Mouse (Mus musculus) G1E (cell line): ENCODE results near the gene Clint1. TPM values are rescaled to one million over a fixed set of nuclear protein-coding genes. Genes with fewer than 3 reads are reported as not detected.

Experiments
- ATAC-seq: 2 replicates; pipeline ENCODE4 v1.8.0; 2016; ENCODE audit warnings: mild to moderate bottlenecking; ENCODE audit not compliant: insufficient number of reproducible peaks, poor library complexity, low FRiP score, severe bottlenecking; ENCODE audit errors: extremely low read depth
- DNase-seq: peaks from one replicate; pipeline ENCODE4 v3.0.0; 2012; ENCODE audit warnings: low spot score
- H3K27me3 ChIP-seq: 2 replicates; pipeline ENCODE4 v1.6.1; 2012; ENCODE audit warnings: mild to moderate bottlenecking, low read length, inconsistent platforms; ENCODE audit not compliant: insufficient read depth
- H3K36me3 ChIP-seq: replicated peaks from 2 replicates; pipeline ENCODE3; 2012; ENCODE audit warnings: mild to moderate bottlenecking, inconsistent platforms
- H3K4me1 ChIP-seq: 2 replicates; pipeline ENCODE4 v1.6.1; 2012; ENCODE audit warnings: low read depth, low read length, inconsistent platforms, mixed read lengths; ENCODE audit not compliant: insufficient read depth
- H3K4me3 ChIP-seq: 2 replicates; pipeline ENCODE4 v1.5.1; 2012; ENCODE audit warnings: low read depth, mild to moderate bottlenecking, inconsistent platforms, low read length, moderate library complexity, mixed read lengths
- H3K9me3 ChIP-seq: replicated peaks from 2 replicates; pipeline ENCODE4 v1.6.1; 2012; ENCODE audit warnings: inconsistent platforms
- CTCF ChIP-seq: IDR thresholded peaks from 2 replicates; pipeline ENCODE4 v1.5.1; 2012; ENCODE audit warnings: low read depth, low read length, inconsistent platforms, mixed read lengths
- GATA1 ChIP-seq: IDR thresholded peaks from 2 replicates; pipeline ENCODE4 v1.6.1; 2012; ENCODE audit warnings: borderline replicate concordance, low read length, inconsistent platforms, mixed read lengths
- GATA2 ChIP-seq: IDR thresholded peaks from 2 replicates; pipeline ENCODE4 v1.6.1; 2012; ENCODE audit warnings: low read depth, low read length, inconsistent platforms, borderline replicate concordance
- POLR2AphosphoS5 ChIP-seq: IDR thresholded peaks from 2 replicates; pipeline ENCODE4 v1.6.1; 2012; ENCODE audit warnings: low read depth, low read length, inconsistent platforms; ENCODE audit not compliant: insufficient replicate concordance
- TAL1 ChIP-seq: conservative IDR thresholded peaks from 2 replicates; pipeline ENCODE4 v1.6.1; 2012; ENCODE audit warnings: low read depth, low read length, inconsistent platforms, mixed read lengths
- polyA plus RNA-seq: library from polyadenylated mRNA; stranded (reverse); fragments of >175 nt; gene quantifications from 2 replicates; pipeline ENCODE4 v1.2.3, GENCODE M21; 2012
- total RNA-seq, 2 experiments: library from RNA; stranded (forward) in 1 of 2; stranded (reverse) in 1 of 2; fragments of 200-1000 nt in 1 of 2; fragments of >200 nt in 1 of 2; fragmentation: Nextera tagmentation in 1 of 2; gene quantifications; 2 replicates each; pipeline ENCODE4 v1.2.3; 2014 to 2017

Clint1 gene
- total and polyA plus RNA-seq, 3 experiments, result 112 to 386 (median 259) TPM

DNA sequence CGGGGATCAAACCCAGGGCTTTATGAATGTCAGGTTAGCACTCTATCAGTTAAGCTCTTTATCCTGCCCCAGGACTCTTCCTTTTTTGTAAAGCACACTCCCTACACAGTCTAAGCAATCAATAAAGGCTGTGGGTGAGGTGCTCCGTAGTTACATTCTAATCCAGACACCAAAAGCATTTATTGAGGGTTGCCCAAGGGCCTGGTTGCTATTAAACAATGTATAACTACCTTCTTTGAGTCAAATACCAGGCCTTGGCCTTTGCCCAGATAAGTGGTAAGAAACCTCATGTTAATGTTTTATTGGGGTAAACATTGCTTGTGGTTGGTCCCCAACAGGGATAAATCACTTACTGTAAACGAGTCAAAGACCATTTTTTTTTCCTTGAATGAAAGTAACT is 13.4 kb upstream of the Clint1 start:
- no peaks in the 10 kb centered on the region for H3K27me3 ChIP-seq
- peaks cover 4% of the 10 kb centered on the region for H3K9me3 ChIP-seq
- H3K36me3 ChIP-seq, result no peaks in the 10 kb centered on the region
- H3K4me1 ChIP-seq, result peaks cover 25% of the 10 kb centered on the region
- TF ChIP-seq POLR2AphosphoS5, result no peak
- no peak for TF ChIP-seq TAL1
- no peak for TF ChIP-seq GATA2
- TF ChIP-seq GATA1, result no peak
- TF ChIP-seq CTCF, result no peak
- ATAC-seq (no peak), DNase-seq (no peak)
- H3K4me3 ChIP-seq, result no peak overlapping the region

DNA sequence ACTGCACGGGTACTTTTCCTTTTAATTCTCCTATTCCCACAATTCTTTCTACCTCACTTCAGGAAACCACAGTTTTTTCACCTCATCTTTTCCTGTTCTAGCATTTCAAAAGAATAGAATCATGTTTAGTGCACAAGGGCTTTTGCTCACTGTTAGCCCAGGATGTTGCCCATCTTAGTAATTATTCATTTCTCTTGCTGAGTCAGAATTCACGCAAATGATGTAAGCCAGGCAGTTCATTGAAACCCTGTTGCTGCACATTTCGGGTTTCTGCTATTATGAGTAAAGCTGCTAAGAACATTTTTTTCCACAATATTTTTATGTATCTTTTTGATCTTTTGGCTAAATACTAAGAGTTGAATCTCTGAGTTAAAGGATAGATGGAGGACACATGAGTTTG is 11.5 kb upstream of the Clint1 start:
- ATAC-seq (no peak), DNase-seq (no peak)
- Histone ChIP-seq H3K27me3 (no peaks in the 10 kb centered on the region), H3K4me3 (no peak overlapping the region), H3K4me1 (peaks cover 18% of the 10 kb centered on the region), H3K36me3 (no peaks in the 10 kb centered on the region), H3K9me3 (peaks cover 4% of the 10 kb centered on the region)
- TF ChIP-seq CTCF (no peak), POLR2AphosphoS5 (no peak), GATA1 (no peak), TAL1 (no peak), GATA2 (no peak)

DNA sequence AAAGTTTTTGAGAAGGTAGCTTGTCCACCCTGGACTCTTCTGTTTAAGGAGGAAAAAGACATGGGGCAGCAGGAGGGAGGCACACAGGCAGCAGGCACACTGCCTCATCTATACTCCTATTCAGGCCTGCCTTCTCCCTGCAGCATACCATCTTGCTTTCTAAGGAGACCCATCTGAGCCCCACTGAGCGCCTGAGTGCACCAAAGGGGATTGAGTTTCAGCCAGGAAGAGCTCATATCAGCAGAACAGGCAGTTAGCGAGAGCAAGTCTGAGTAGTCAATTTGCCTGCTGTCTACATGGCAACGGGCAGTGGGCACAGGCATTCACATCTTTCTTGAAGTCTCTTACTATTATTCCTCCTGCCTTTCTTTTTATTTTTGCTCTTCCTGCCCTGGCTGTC is 5.8 kb upstream of the Clint1 start:
- H3K27me3 ChIP-seq, result no peaks in the 10 kb centered on the region
- TF ChIP-seq CTCF, result no peak
- TF ChIP-seq TAL1, result no peak
- TF ChIP-seq POLR2AphosphoS5, result no peak
- TF ChIP-seq GATA1, result no peak
- TF ChIP-seq GATA2, result no peak
- H3K9me3 ChIP-seq, result peaks cover 4% of the 10 kb centered on the region
- no peak overlapping the region for H3K4me3 ChIP-seq
- H3K4me1 ChIP-seq, result peaks cover 24% of the 10 kb centered on the region
- no peaks in the 10 kb centered on the region for H3K36me3 ChIP-seq
- ATAC-seq (no peak), DNase-seq (no peak)

DNA sequence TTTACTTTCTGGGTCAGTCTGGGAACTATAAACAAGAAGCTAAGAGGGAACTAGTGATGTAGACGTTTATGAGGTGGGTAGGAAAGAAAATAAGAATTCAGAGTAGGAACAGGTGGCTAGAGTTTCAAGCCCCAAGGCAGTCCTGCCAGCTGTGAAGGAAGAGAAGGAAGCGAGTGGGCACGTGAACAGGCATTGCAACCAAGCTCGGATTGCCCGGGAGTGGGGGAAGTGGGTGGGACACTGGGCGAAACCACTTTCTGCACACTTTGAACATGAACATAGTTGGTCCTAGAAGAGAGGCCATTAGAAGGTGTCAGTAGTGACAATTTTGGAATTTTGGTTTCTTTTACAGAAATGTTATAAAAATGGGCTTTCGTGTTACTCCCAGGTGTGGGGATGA is 4.3 kb upstream of the Clint1 start:
- Histone ChIP-seq H3K27me3 (no peaks in the 10 kb centered on the region), H3K4me3 (no peak overlapping the region), H3K4me1 (peaks cover 28% of the 10 kb centered on the region), H3K9me3 (peaks cover 4% of the 10 kb centered on the region), H3K36me3 (no peaks in the 10 kb centered on the region)
- no peak for ATAC-seq
- TF ChIP-seq CTCF (no peak), TAL1 (no peak), POLR2AphosphoS5 (no peak), GATA1 (no peak), GATA2 (no peak)
- no peak for DNase-seq

DNA sequence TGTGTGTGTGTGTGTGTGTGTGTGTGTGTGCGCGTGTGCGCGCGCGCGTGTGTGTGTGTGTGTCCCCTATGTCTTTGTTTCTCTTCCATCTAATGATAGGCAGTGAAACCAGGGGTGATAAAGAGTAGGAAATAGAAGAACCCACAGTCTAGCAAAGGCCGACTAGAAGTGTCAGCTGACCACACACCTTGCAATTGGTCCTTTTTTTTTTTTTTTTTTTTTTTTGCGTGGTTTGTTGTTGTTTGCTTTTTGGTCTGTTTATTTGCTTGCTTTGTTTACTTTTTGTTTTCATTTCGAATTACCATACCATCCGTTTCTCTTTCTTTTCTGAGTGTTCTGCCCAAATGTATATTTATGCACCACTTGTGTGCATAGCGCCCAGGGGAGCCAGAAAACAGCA is 3.6 kb upstream of the Clint1 start:
- Histone ChIP-seq H3K4me1 (peaks cover 29% of the 10 kb centered on the region), H3K4me3 (no peak overlapping the region), H3K9me3 (no peaks in the 10 kb centered on the region), H3K27me3 (no peaks in the 10 kb centered on the region), H3K36me3 (peaks cover 3% of the 10 kb centered on the region)
- no peak for TF ChIP-seq GATA1
- no peak for TF ChIP-seq GATA2
- ATAC-seq (no peak), DNase-seq (no peak)

DNA sequence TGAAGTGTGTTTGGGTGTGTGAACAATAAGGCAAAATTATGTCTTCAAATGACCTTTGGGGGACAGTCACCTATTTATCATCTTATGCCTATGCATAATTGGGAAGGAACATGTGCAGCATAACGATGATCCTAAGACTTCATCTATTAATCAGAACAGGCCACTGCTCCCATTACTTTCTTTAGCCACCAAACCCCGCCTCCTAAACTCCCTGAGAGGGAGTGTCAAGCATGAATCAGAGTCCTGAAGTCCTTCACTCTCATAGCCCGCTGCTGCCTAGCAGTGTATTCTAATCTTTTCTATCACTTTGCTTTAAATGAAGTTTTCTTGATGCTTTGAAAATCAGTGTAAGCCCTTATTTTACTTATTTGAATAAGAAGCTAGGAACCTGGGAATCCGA is 2.6 kb upstream of the Clint1 start:
- TF ChIP-seq TAL1 (no peak), GATA1 (no peak), CTCF (no peak), GATA2 (no peak), POLR2AphosphoS5 (no peak)

DNA sequence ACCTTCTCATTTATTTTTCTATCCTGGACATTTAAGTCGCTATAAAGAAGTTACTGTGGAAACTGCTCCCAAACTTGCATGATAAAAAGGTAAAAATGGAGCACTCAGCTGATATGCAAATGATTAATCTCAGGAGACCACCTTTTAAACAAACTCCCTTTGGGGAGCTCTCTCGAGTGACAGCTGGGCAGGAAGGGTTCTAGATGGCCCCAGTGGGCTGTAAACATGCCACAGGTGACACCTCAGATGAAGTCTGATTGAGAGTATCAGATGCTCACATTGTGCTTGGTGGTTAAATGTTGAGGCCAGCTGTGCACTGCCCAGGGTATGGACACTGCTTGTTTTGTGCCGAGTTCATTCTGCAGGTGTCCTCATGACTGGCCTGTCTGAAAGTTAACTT is 2.0 kb upstream of the Clint1 start:
- no peak for DNase-seq
- Histone ChIP-seq H3K27me3 (no peaks in the 10 kb centered on the region), H3K36me3 (peaks cover 17% of the 10 kb centered on the region), H3K4me1 (peaks cover 44% of the 10 kb centered on the region), H3K9me3 (no peaks in the 10 kb centered on the region), H3K4me3 (no peak overlapping the region)
- TF ChIP-seq GATA1 (no peak), CTCF (no peak), GATA2 (no peak), POLR2AphosphoS5 (no peak), TAL1 (peak; percentile 46; the same call in 1 of the 2 replicates)
- ATAC-seq, result no peak

More for the DNA sequence above, 2.6 kb upstream of the Clint1 start:
- H3K4me1 ChIP-seq, result peaks cover 37% of the 10 kb centered on the region
- DNase-seq, result no peak
- no peaks in the 10 kb centered on the region for H3K27me3 ChIP-seq
- H3K9me3 ChIP-seq, result no peaks in the 10 kb centered on the region
- no peak overlapping the region for H3K4me3 ChIP-seq
- ATAC-seq, result no peak
- peaks cover 11% of the 10 kb centered on the region for H3K36me3 ChIP-seq
